Mouse (Mus musculus) intestine, embryonic 16.5 days (tissue): ENCODE data around the gene Blcap. TPM values are rescaled to one million over a fixed set of nuclear protein-coding genes. Genes with fewer than 3 reads are reported as not detected.
A peak's percentile ranks its signal among the peaks of the same experiment; 100 is the strongest.

ENCODE experiments used
- ATAC-seq: fragments of 200-750 bp; cut with Nextera tagmentation; 2 replicates; pipeline ENCODE4 v1.8.0; 2017; ENCODE audit warnings: moderate TSS enrichment, moderate library complexity
- H3K27ac ChIP-seq: fragments of 300-500 bp; sonication (generic); 2 replicates; pipeline ENCODE4 v1.5.1; 2014; ENCODE audit warnings: mild to moderate bottlenecking, low read length
- H3K27me3 ChIP-seq: fragments of 300-500 bp; sonication (generic); replicated peaks from 2 replicates; pipeline ENCODE4 v1.6.1; 2014; ENCODE audit warnings: low read length, control low read depth, mixed read lengths; ENCODE audit not compliant: control insufficient read depth, insufficient read depth
- H3K36me3 ChIP-seq: fragments of 300-500 bp; sonication (generic); 2 replicates; pipeline ENCODE4 v1.6.1; 2014; ENCODE audit warnings: low read length, control low read depth; ENCODE audit not compliant: control insufficient read depth, insufficient read depth
- H3K4me1 ChIP-seq: fragments of 300-500 bp; sonication (generic); 2 replicates; pipeline ENCODE4 v1.6.1; 2014; ENCODE audit warnings: low read length, control low read depth, mixed read lengths; ENCODE audit not compliant: control insufficient read depth, insufficient read depth
- H3K4me2 ChIP-seq: fragments of 300-500 bp; sonication (generic); 2 replicates; pipeline ENCODE4 v1.6.1; 2014; ENCODE audit warnings: low read depth, low read length, control low read depth
- H3K4me3 ChIP-seq: fragments of 300-500 bp; sonication (generic); 2 replicates; pipeline ENCODE4 v1.5.1; 2014; ENCODE audit warnings: mild to moderate bottlenecking, low read length
- H3K9ac ChIP-seq: fragments of 300-500 bp; sonication (generic); 2 replicates; pipeline ENCODE4 v1.6.1; 2014; ENCODE audit warnings: low read depth, low read length
- H3K9me3 ChIP-seq: fragments of 300-500 bp; sonication (generic); 2 replicates; pipeline ENCODE4 v1.6.1; 2016; ENCODE audit warnings: low read length, control low read depth; ENCODE audit not compliant: control insufficient read depth
- WGBS: fragments of 180-500 bp; shearing (Covaris S2); extraction: QIAGEN DNeasy Blood & Tissue Kit; methylation state at CpG from one replicate; pipeline ENCODE4 v1.1.7; 2014; 5-methylcytosine and 5-hydroxymethylcytosine counted together
- polyA plus RNA-seq: library from polyadenylated mRNA; unstranded; fragments of >200 nt; fragmentation: Nextera tagmentation; extraction: Ambion mirVana; gene quantifications from 2 replicates; pipeline ENCODE4 v1.2.1, GENCODE M21; 2015

Gene Blcap
- polyA plus RNA-seq, 1 experiment from 2014 or later: 42.0 TPM

- Histone ChIP-seq H3K9ac (peak overlapping the region; percentile 53), H3K9me3 (peaks cover 30% of the 10 kb centered on the region), H3K4me2 (peak overlapping the region; percentile 54), H3K4me3 (peak overlapping the region; percentile 36), H3K4me1 (peaks cover 19% of the 10 kb centered on the region), H3K36me3 (peaks cover 33% of the 10 kb centered on the region), H3K27me3 (no peaks in the 10 kb centered on the region), H3K27ac (peak overlapping the region; percentile 45; the same call in 1 of the 2 replicates)
- ATAC-seq: peak; percentile 83
- 50% methylated on average over 27 of the region's 27 CpGs for WGBS
Observed at GRCm38 (mm10) chr2:157561165-157561836, 9.8 kb downstream of the Blcap start.

GRCm38 (mm10) chr2:157560302-157560701 is 10.8 kb downstream of the Blcap start:
- Histone ChIP-seq H3K4me2 (peak overlapping the region; percentile 74), H3K4me3 (peak overlapping the region; percentile 52), H3K9me3 (peaks cover 30% of the 10 kb centered on the region), H3K9ac (peak overlapping the region; percentile 64), H3K36me3 (peaks cover 33% of the 10 kb centered on the region), H3K27ac (no peak overlapping the region; the same call in 1 of the 2 replicates), H3K4me1 (peaks cover 18% of the 10 kb centered on the region), H3K27me3 (no peaks in the 10 kb centered on the region)
- ATAC-seq: no peak
- WGBS: 49% methylated on average over 33 of the region's 33 CpGs

GRCm38 (mm10) chr2:157559858-157560257 is 11.2 kb downstream of the Blcap start, which contains the start of gene Nnat:
Gene Nnat (plus strand): TSS chr2:157560078.
- H3K4me3 ChIP-seq: peak within 1 kb of the TSS; percentile 52
- H3K4me2 ChIP-seq: peak within 1 kb of the TSS; percentile 74
- H3K36me3 ChIP-seq: peaks cover 33% of the 10 kb centered on the region
- H3K27ac ChIP-seq: no peak within 1 kb of the TSS; the same call in 1 of the 2 replicates
- H3K4me1 ChIP-seq: peaks cover 14% of the 10 kb centered on the region
- no peaks in the 10 kb centered on the region for H3K27me3 ChIP-seq
- WGBS: 53% methylated on average over 27 of the region's 27 CpGs
- peak within 1 kb of the TSS; percentile 64 for H3K9ac ChIP-seq
- peaks cover 30% of the 10 kb centered on the region for H3K9me3 ChIP-seq
- no peak for ATAC-seq

GRCm38 (mm10) chr2:157559440-157559839 is 11.6 kb downstream of the Blcap start:
- Histone ChIP-seq H3K9ac (0 out of 2 replicates have a peak overlapping the region, but pooled peaks have one; percentile 64), H3K4me3 (peak overlapping the region; percentile 52), H3K27me3 (no peaks in the 10 kb centered on the region), H3K4me1 (peaks cover 12% of the 10 kb centered on the region), H3K9me3 (peaks cover 30% of the 10 kb centered on the region), H3K27ac (no peak overlapping the region), H3K4me2 (peak overlapping the region; percentile 74), H3K36me3 (peaks cover 33% of the 10 kb centered on the region)
- ATAC-seq: no peak
- WGBS: 53% methylated on average over 19 of the region's 19 CpGs

GRCm38 (mm10) chr2:157558520-157558919 is 12.6 kb downstream of the Blcap start:
- Histone ChIP-seq H3K4me1 (peaks cover 12% of the 10 kb centered on the region; the same call in 1 of the 2 replicates), H3K27ac (no peak overlapping the region), H3K9ac (no peak overlapping the region), H3K36me3 (peaks cover 33% of the 10 kb centered on the region), H3K4me2 (no peak overlapping the region), H3K9me3 (peaks cover 30% of the 10 kb centered on the region), H3K4me3 (no peak overlapping the region), H3K27me3 (no peaks in the 10 kb centered on the region)
- WGBS: 70% methylated on average over 6 of the region's 6 CpGs
- ATAC-seq: no peak

GRCm38 (mm10) chr2:157558051-157558450 is 13.0 kb downstream of the Blcap start:
- no peaks in the 10 kb centered on the region for H3K27me3 ChIP-seq
- no peak for ATAC-seq
- 79% methylated on average over 9 of the region's 9 CpGs for WGBS
- no peak overlapping the region for H3K27ac ChIP-seq
- H3K4me2 ChIP-seq: no peak overlapping the region
- H3K36me3 ChIP-seq: peaks cover 33% of the 10 kb centered on the region
- peaks cover 12% of the 10 kb centered on the region; the same call in 1 of the 2 replicates for H3K4me1 ChIP-seq
- H3K9me3 ChIP-seq: peaks cover 30% of the 10 kb centered on the region
- H3K9ac ChIP-seq: no peak overlapping the region
- H3K4me3 ChIP-seq: no peak overlapping the region

GRCm38 (mm10) chr2:157556074-157556698 is 14.9 kb downstream of the Blcap start:
- WGBS: 55% methylated on average over 5 of the region's 5 CpGs
- H3K9me3 ChIP-seq: peaks cover 17% of the 10 kb centered on the region
- H3K4me3 ChIP-seq: no peak overlapping the region
- H3K9ac ChIP-seq: no peak overlapping the region
- peaks cover 8% of the 10 kb centered on the region; the same call in 1 of the 2 replicates for H3K4me1 ChIP-seq
- H3K36me3 ChIP-seq: peaks cover 23% of the 10 kb centered on the region
- no peaks in the 10 kb centered on the region for H3K27me3 ChIP-seq
- no peak overlapping the region for H3K4me2 ChIP-seq
- peak; percentile 31; the same call in 1 of the 2 replicates for ATAC-seq
- no peak overlapping the region for H3K27ac ChIP-seq

- H3K4me3 ChIP-seq: no peak overlapping the region
- no peaks in the 10 kb centered on the region for H3K27me3 ChIP-seq
- H3K9ac ChIP-seq: no peak overlapping the region
- H3K4me2 ChIP-seq: no peak overlapping the region
- H3K36me3 ChIP-seq: peaks cover 6% of the 10 kb centered on the region; the same call in 1 of the 2 replicates
- no peaks in the 10 kb centered on the region; the same call in 1 of the 2 replicates for H3K9me3 ChIP-seq
- H3K27ac ChIP-seq: no peak overlapping the region
- 0 out of 2 replicates have a peak, but pooled peaks have one; percentile 36 for ATAC-seq
- H3K4me1 ChIP-seq: peaks cover 8% of the 10 kb centered on the region; the same call in 1 of the 2 replicates
- 71% methylated on average over 10 of the region's 10 CpGs for WGBS
Observed at GRCm38 (mm10) chr2:157552158-157552886, 18.8 kb downstream of the Blcap start.

GRCm38 (mm10) chr2:157550292-157550691 is 20.8 kb downstream of the Blcap start:
- H3K27me3 ChIP-seq: no peaks in the 10 kb centered on the region
- H3K4me2 ChIP-seq: no peak overlapping the region
- no peak for ATAC-seq
- no peaks in the 10 kb centered on the region for H3K9me3 ChIP-seq
- no peak overlapping the region for H3K4me3 ChIP-seq
- peaks cover 3% of the 10 kb centered on the region; the same call in 1 of the 2 replicates for H3K4me1 ChIP-seq
- no peak overlapping the region for H3K27ac ChIP-seq
- WGBS: 70% methylated on average over 4 of the region's 4 CpGs
- H3K36me3 ChIP-seq: 0 out of 2 replicates have a peak, but pooled peaks cover 6% of the 10 kb centered on the region
- no peak overlapping the region for H3K9ac ChIP-seq
